Mouse (Mus musculus) lung, postnatal 14 days (tissue): ENCODE data around the gene Fermt3.
"Not testable (repeated sequence)": the region's sequence is repeated elsewhere in the genome, so short reads cannot be mapped to it uniquely, and the experiment has no call there.

Experiments used
- DNase-seq: peaks from one replicate; pipeline ENCODE4 v3.0.0; 2021

Fermt3 gene

GRCm38 (mm10) chr19:7034006-7034405 lies 14.7 kb upstream of the Fermt3 start:
- no peak for DNase-seq

DNA sequence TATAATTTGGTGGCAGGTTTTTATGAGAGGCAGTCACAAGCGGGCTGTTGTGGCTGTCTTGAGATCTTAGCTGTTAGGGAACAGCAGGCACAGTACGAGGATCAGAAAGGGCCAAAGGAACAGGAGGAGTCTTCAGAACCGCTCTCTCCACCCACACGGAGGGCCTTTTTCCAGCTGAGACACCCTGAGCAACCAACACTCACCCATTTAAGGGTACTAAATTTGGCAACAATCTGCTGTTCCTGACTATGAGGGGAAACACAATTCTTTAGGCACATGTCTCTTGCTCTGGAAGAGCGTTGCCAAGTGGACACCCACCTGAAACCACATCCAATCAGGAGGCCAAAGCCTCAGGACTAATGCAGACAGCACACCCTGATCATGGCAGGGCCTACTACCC lies 10.3 kb upstream of the Fermt3 start:
- DNase-seq = no peak

- DNase-seq = peak; percentile 70
Measured at GRCm38 (mm10) chr19:7020224-7020641, 964 bp upstream of the Fermt3 start.

- no peak for DNase-seq
Measured at GRCm38 (mm10) chr19:7018546-7018945, 723 bp downstream of the Fermt3 start.

GRCm38 (mm10) chr19:7017541-7018457 lies 1.5 kb downstream of the Fermt3 start:
- DNase-seq = no peak

DNA sequence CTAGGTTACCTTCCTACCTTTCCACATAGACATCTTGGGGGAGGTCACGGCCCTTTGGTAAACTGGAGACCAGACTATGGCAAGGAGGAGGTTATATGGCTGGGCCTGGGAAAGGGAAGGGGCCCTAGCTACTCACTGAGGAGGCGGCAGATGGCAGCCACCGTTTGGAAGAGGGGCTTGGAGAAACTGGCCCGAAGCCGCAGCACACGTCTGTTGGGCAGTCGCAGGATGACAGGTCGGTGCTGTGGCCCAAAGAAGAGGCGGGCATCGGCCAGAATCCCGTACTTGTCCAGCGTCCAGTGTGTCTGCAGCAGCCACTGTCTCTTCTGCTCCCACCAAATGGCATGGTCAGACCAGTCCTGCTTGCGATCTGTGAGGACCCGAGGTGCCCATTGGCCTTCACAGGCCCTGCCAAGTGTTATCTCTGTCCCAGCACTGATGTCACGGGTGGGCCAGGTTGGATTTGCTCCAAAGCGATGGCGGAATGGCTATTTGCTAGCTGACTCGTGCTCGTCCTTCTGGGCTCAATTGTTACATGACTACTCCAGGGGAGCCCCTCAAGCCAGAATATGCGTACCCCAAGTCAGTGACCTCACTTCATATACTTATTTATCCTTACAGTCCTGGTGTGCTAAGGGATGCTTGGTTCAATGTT lies 4.7 kb downstream of the Fermt3 start:
- DNase-seq = no peak

DNA sequence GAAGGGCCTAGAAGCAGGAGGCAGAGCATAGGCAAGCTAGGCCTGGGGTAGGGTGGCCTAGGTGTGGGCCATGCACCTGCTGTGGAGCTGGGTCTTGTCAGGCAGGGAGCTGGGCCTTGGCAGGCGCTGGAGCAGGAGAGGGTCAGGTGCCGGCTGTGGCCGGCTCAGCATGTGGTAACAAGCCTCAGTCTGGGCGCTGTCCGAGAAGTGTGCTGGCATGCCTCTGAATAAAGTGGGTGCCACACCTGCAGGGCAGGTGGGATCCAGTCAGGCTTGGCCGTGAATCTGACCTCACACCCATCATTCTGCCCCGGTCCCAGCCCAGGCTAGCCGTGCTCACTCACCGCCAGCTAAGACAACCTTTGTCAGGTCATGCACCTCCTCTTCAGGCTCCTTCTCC lies 5.3 kb downstream of the Fermt3 start:
- no peak for DNase-seq

- DNase-seq = no peak
Measured at GRCm38 (mm10) chr19:7012426-7012825, 6.8 kb downstream of the Fermt3 start.

DNA sequence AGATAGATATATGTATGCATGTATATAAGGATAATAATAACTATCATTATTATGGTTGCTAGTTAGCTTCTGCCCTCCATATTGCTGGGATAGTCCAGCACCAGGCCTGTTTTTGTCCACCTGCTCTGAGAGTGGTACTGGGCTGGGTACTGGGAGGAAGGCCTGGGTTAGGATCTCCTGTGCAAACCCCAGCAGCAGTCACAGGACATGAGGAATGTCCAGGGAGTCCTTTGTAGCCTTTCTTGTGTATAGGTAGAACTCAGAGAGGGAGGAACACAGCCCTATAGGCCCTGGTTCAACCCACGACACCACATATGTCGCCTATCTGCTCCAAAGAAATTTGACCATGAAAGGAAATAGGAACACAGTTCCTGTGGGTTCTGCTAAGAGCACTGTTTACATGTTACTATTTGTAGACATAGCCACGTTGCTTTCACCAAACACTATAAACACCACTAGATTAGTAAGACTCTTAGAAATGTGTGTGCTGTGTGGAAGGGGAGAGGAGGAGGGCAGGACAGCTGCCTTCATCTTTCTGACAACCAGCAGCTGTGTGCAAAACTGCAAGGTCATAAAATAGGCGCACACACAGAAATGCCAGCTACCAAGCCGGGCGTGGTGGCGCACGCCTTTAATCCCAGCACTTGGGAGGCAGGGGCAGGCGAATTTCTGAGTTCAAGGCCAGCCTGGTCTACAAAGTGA lies 12.2 kb downstream of the Fermt3 start:
- no peak for DNase-seq

GRCm38 (mm10) chr19:6999360-7000063 lies 19.8 kb downstream of the Fermt3 start:
- no peak for DNase-seq

- DNase-seq = no peak
Measured at GRCm38 (mm10) chr19:6997721-6998290, 21.5 kb downstream of the Fermt3 start.

DNA sequence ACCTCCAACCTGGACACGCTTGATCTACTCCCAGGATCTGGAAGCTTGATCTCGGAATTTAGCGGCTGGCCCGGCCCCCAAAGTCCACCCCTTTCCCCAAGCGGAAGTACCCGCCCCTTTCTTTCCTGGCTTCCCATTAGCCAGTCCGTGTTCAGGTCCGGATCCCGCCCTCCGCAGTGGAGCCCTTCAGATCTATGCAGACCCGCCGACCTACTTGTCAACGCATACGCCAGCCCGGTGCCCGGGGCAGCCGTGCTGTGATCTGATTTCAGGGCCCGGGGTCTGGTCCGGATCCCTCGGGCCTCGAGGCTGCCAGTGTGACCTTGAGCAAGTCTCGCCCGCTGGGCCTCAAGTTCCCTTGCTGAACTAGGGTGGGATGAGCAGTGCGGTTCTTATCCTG lies 23.3 kb downstream of the Fermt3 start, which contains the start of the genes Nudt22 and Trpt1:
Gene Nudt22 (minus strand): TSS at position 112 of the 400 bp plus-strand sequence.
Gene Trpt1 (plus strand): TSS at position 126 of the 400 bp plus-strand sequence.
- DNase-seq = peak; percentile 88

DNA sequence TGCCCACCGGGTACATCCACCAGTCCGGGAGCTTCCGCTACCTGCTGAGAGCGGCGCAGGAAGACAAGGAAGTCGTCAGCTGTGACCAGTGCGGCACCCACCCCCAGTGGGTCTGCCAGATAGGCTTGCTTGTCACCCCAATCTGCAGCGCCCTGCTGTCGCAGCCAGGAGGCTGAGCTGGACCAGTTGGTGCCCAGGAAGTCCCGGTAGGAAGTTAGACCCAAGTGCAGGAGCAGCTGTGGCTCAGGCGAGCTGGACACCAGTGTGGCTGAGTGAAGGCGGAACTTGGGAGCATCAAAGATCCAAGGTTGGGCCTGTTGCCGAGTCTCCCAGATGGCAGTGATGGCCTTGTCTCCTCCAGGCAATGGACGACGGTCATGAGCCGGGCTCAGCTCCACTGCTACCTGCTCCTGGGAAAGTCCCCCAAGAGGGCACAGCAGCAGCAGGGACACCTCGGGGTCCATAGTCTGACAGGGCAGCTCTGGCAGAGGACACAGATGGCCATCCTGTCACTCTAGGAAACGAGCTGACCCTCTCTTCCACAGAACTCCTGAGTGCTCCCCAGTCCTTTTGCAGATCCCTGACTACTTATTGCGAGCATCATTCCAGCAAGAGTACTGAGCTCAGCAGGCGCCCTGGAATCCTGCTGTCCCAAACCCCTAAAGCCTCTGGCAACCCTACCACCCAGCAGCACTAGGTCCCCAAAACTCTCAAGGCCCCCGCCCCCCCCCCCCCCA lies 23.8 kb downstream of the Fermt3 start:
- DNase-seq = no peak

DNA sequence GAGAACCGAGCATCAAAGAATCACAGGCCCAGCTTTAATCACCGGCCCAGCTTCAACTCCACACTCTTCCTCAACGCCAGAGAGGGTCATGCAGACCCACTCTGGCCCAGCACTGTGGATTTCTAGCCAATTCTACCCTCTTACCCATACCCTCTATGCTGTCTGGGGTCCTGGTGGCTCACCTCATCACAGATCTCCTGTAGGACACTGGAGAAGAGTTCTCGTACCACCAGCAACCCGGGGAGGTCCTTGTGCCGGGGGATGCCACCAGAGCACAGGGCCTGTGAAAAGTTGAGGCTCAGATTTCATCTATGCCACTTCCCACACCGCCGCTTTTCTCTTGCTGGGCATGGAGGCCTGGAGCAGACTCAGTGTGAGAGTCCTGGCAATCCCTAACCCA lies 24.8 kb downstream of the Fermt3 start:
- no peak for DNase-seq

- no peak for DNase-seq
Measured at GRCm38 (mm10) chr19:6994002-6994401, 25.3 kb downstream of the Fermt3 start.

DNA sequence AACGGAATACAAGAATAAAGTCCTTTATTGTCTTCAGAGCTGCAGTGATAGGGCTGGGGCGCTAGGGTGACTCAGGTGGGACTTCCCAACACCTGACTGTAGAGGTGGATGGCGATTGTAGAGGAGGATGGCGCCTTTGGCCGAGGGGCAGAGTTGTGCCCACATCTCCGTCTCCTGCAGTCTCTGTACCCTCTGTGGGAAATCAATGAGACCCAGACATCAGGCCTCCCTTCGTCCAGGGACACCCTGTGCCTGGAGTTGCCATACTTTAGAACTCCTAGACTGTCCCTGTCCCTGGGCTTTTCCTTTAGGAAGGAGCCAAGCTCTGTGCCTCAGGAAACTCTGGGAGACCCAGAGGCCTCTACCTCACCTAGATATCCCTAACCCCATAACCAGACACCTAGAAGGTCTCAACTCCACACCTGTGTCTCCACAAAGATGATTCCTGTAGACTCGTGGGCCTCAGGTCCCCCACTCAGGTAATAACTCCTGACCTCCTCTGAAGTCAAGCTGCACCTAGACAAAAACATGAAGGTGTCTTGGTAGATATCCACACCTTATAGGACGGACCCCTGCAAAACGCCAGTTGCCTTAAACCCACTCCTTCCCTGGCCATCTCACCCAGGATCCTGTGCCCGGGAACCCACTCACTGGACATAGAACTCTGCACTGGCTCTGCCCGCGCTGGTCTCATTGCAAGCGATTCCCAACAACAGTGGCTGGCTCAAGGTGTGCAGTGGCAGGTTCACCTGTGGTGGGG lies 26.1 kb downstream of the Fermt3 start:
- DNase-seq = no peak

GRCm38 (mm10) chr19:6992011-6992858 lies 27.0 kb downstream of the Fermt3 start, which contains the start of gene Dnajc4:
TSS of gene Dnajc4 (minus strand) at chr19:6992572.
- DNase-seq = peak; percentile 96

DNA sequence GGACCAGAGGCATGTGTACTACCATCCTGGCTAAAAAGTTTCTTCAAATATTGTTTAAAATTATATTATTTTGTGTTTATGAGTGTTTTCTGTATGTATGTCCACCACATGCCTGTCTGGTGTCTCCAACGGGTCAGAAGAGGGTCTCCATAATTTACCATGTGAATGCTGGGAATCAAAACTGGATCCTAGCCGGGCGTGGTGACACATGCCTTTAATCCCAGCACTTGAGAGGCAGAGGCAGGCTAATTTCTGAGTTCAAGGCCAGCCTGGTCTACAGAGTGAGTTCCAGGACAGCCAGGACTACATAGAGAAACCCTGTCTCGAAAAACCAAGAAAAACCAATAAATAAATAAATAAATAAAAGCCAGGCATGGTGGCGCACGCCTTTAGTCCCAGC lies 28.1 kb downstream of the Fermt3 start:
- not testable (repeated sequence) for DNase-seq

GRCm38 (mm10) chr19:6990712-6991111 lies 28.6 kb downstream of the Fermt3 start:
- DNase-seq = no peak

GRCm38 (mm10) chr19:6989251-6989650 lies 30.0 kb downstream of the Fermt3 start:
- DNase-seq = no peak
